Mouse (Mus musculus) NIH3T3 (cell line): ENCODE measurements at regions not wholly inside any gene's neighbourhood (a gene's known extent, or its start where the extent isn't known, plus 50 kb on each side); places are given as distances from the start of the nearest gene placed in this dataset.
A peak's percentile ranks its signal among the peaks of the same experiment; 100 is the strongest.

Source experiments
- DNase-seq: peaks from one replicate; pipeline ENCODE4 v3.0.0-alpha.2; 2012; ENCODE audit warnings: low read depth

- DNase-seq = no peak
Measured at GRCm38 (mm10) chr6:14819798-14820197, 64.7 kb upstream of the Ppp1r3a start.

- no peak for DNase-seq
Measured at GRCm38 (mm10) chr6:14824777-14825176, 69.7 kb upstream of the Ppp1r3a start.

GRCm38 (mm10) chr6:14838910-14839309 lies 62.2 kb upstream of the Foxp2 start:
- DNase-seq = peak; percentile 76
